ENCODE assay signal across 22 mouse cellular contexts in genomic region chr3:133518116-133518515, GRCm38 (mm10). TPM values are rescaled to one million over a fixed set of nuclear protein-coding genes. Genes with fewer than 3 reads are reported as not detected.
DNase-seq lines count a peak whose midpoint lies in the region; TF ChIP-seq lines count a peak whose summit lies in the region.
"Had no signal": no experiment of that assay in that cellular context is flagged by ENCODE, and none has a peak within 500 bp of the region (broad histone marks: within the 10 kb centered on the region; RNA-seq: fewer than 3 reads in every experiment).

No protein-coding gene starts in this region.

- peak overlapping the region; percentile 15; the same call in 1 of the 2 replicates for H3K27ac ChIP-seq in heart, adult 2 months
- peak overlapping the region; percentile 97; the same call in 1 of the 2 replicates for H3K27ac ChIP-seq in ES-E14 (ENCODE audit: insufficient read depth, low read depth, low read length, poor library complexity, severe bottlenecking)
- H3K27ac ChIP-seq in left cerebral cortex, adult 2 months = no peak overlapping the region
- H3K27ac ChIP-seq: embryonic facial prominence, embryonic 12.5 days; embryonic facial prominence, embryonic 15.5 days; heart, embryonic 10.5 days; hindbrain, embryonic 12.5 days; hindbrain, embryonic 15.5 days had no signal

- in situ Hi-C loops in ES-E14 (cut with MboI; ENCODE audit: low sequenced_read_pairs in 2 of 2, unreplicated experiment in 2 of 2) = no loop called here

- 53% methylated on average over 6 of the region's 6 CpGs for WGBS in heart, adult 2 months

- no peak for TF ChIP-seq POLR2A in heart, adult 2 months (IDR thresholded peaks at IDR 0.05; ENCODE audit: insufficient read depth, low read depth, low read length)

- TF ChIP-seq CTCF in heart, adult 2 months (IDR thresholded peaks at IDR 0.05) = no peak
- no peak for TF ChIP-seq CTCF in E14TG2a.4 (conservative IDR thresholded peaks at IDR 0.05; ENCODE audit: low read length)
- TF ChIP-seq CTCF in left cerebral cortex, adult 2 months (IDR thresholded peaks at IDR 0.05) = no peak

- no peak overlapping the region for H3K4me3 ChIP-seq in heart, adult 2 months
- peak overlapping the region; percentile 80 for H3K4me3 ChIP-seq in E14TG2a.4 (replicated peaks; ENCODE audit: low read length)
- peak overlapping the region; percentile 27 to 76; a peak in 2 of 4 replicates for H3K4me3 ChIP-seq in ES-E14 (ENCODE audit: insufficient read depth in 1 of 2, low read depth in 1 of 2, low read length in 2 of 2, poor library complexity in 1 of 2, severe bottlenecking in 1 of 2)
- H3K4me3 ChIP-seq in left cerebral cortex, adult 2 months = no peak overlapping the region
- H3K4me3 ChIP-seq: embryonic facial prominence, embryonic 12.5 days; embryonic facial prominence, embryonic 15.5 days; heart, embryonic 10.5 days; heart, embryonic 13.5 days; hindbrain, embryonic 12.5 days; hindbrain, embryonic 15.5 days had no signal

- no peak overlapping the region for H3K9ac ChIP-seq in heart, adult 2 months (ENCODE audit: low read depth, low read length)
- H3K9ac ChIP-seq in ES-E14 (ENCODE audit: insufficient read depth, low read depth, low read length, poor library complexity, severe bottlenecking) = peak overlapping the region; percentile 54; the same call in 1 of the 2 replicates
- H3K9ac ChIP-seq: embryonic facial prominence, embryonic 12.5 days; embryonic facial prominence, embryonic 15.5 days; forebrain, postnatal 0 days; heart, embryonic 13.5 days; hindbrain, embryonic 12.5 days; hindbrain, embryonic 15.5 days had no signal

- peaks cover 9% of the 10 kb centered on the region for H3K36me3 ChIP-seq in heart, adult 2 months (ENCODE audit: control insufficient read depth, insufficient read depth, low read length)
- H3K36me3 ChIP-seq in E14TG2a.4 (ENCODE audit: insufficient read depth, low read length) (peaks cover 49% of the 10 kb centered on the region), ES-E14 (ENCODE audit: control insufficient read depth, insufficient read depth, low read length, poor library complexity, severe bottlenecking) (peaks cover 8% of the 10 kb centered on the region; the same call in 1 of the 2 replicates)

- peaks cover 17% of the 10 kb centered on the region for H3K4me1 ChIP-seq in heart, adult 2 months (ENCODE audit: control insufficient read depth, insufficient read depth, low read length)
- peaks cover 95% of the 10 kb centered on the region for H3K4me1 ChIP-seq in E14TG2a.4 (replicated peaks; ENCODE audit: low read depth, low read length)
- peaks cover 15 to 33% of the 10 kb centered on the region in 2 experiments; a peak in 3 of 4 replicates for H3K4me1 ChIP-seq in ES-E14 (ENCODE audit: control insufficient read depth in 2 of 2, insufficient read depth in 2 of 2, low read length in 2 of 2, poor library complexity in 1 of 2)
- H3K4me1 ChIP-seq: embryonic facial prominence, embryonic 12.5 days; hindbrain, embryonic 12.5 days had no signal

- no peaks in the 10 kb centered on the region for H3K27me3 ChIP-seq in heart, adult 2 months (ENCODE audit: control insufficient read depth, insufficient read depth, low read length)
- H3K27me3 ChIP-seq in E14TG2a.4 (ENCODE audit: insufficient read depth, low read length) = no peaks in the 10 kb centered on the region
- H3K27me3 ChIP-seq: embryonic facial prominence, embryonic 12.5 days; embryonic facial prominence, embryonic 15.5 days; heart, embryonic 13.5 days; hindbrain, embryonic 12.5 days; hindbrain, embryonic 15.5 days; Patski had no signal

- TF ChIP-seq EP300 in heart, adult 2 months (IDR thresholded peaks at IDR 0.05; ENCODE audit: insufficient read depth, low read depth, low read length) = no peak

- no peaks in the 10 kb centered on the region for H3K79me2 ChIP-seq in heart, adult 2 months (replicated peaks; ENCODE audit: control insufficient read depth, insufficient read depth, low read length)

- H3K9me3 ChIP-seq in E14TG2a.4 (ENCODE audit: low read length) (no peaks in the 10 kb centered on the region), ES-E14 (ENCODE audit: control insufficient read depth, insufficient read depth, low read depth, low read length) (no peaks in the 10 kb centered on the region)
- H3K9me3 ChIP-seq: embryonic facial prominence, embryonic 12.5 days; embryonic facial prominence, embryonic 15.5 days; G1E; heart, embryonic 10.5 days; heart, embryonic 13.5 days; hindbrain, embryonic 12.5 days; hindbrain, embryonic 15.5 days had no signal

- intact Hi-C loops in heart, adult 2 months (cut with DNase I) = loop anchor here (5.0 kb wide), 1 partner anchor 69 kb away; no protein-coding TSS in a partner anchor
- intact Hi-C loops in left cerebral cortex, adult 2 months (cut with DNase I) = no loop called here

- peak; percentile 19 for DNase-seq in adrenal gland, adult 2 months
- no peak for DNase-seq in adrenal gland, postnatal 25 days
- no peak for DNase-seq in heart, adult 2 months
- no peak for DNase-seq in heart, adult 9 months (ENCODE audit: low spot score in 2 of 2)
- DNase-seq in ES-E14 (ENCODE audit: low read depth, low spot score) = no peak
- no peak for DNase-seq in cerebellum, adult 11 months
- DNase-seq in left cerebral cortex, adult 2 months (ENCODE audit: extremely low spot score in 1 of 2, low spot score in 2 of 2) = no peak
- DNase-seq: cerebellum, adult 11-12 months; cerebellum, adult 8-10 months; cerebellum, postnatal 25 days; forebrain, postnatal 0 days; gastrocnemius, postnatal 10 days; gastrocnemius, postnatal 36 days had no signal

TF ChIP-seq in ES-E14, 5 proteins besides CTCF, POLR2A, EP300 and RAD21:
- TF ChIP-seq ZNF384 (IDR thresholded peaks at IDR 0.05; ENCODE audit: low read depth, low read length) = no peak
- TF ChIP-seq HCFC1 (IDR thresholded peaks at IDR 0.05; ENCODE audit: borderline replicate concordance, insufficient read depth, low read length) = no peak
- TF ChIP-seq MAFK (IDR thresholded peaks at IDR 0.05; ENCODE audit: insufficient read depth, low read depth, low read length) = no peak
- no peak for TF ChIP-seq CHD2 (IDR thresholded peaks at IDR 0.05; ENCODE audit: low read depth, low read length)
- no peak for TF ChIP-seq ZC3H11A (IDR thresholded peaks at IDR 0.05; ENCODE audit: borderline replicate concordance, low read depth, low read length)

RNA-seq across cellular contexts. Expression of gene Tet2, which starts 26.8 kb away (rescaled TPM):
- total RNA-seq in adrenal gland, adult 2 months (2021) = 10 to 100 TPM; 28.4 to 35.9 TPM
- polyA plus RNA-seq in adrenal gland, adult 2 months (2012; rRNA removed) = 9.4 and 10.5 TPM in 2 replicates
- 41.9 and 53.8 TPM in 2 replicates for total RNA-seq in adrenal gland, postnatal 25 days (2021)
- 10 to 100 TPM; 14.9 to 17.9 TPM for total RNA-seq in heart, adult 2 months (2021)
- 8.6 and 15.0 TPM in 2 replicates for polyA plus RNA-seq in heart, adult 2 months (2012; rRNA removed)
- total RNA-seq in ES-E14 (2012; rRNA removed) = 86.9 and 106 TPM in 2 replicates
- 10 to 100 TPM; 47.9 to 58.6 TPM for total RNA-seq in left cerebral cortex, adult 2 months (2021)

Comparison
In these comparisons a context has a peak if more than half of its experiments do, and no peak if none do; other contexts are left out.
1. H3K4me3 ChIP-seq: peak in E14TG2a.4 (single experiment) and ES-E14 (2 of 2); none in heart, adult 2 months (single experiment) and left cerebral cortex, adult 2 months (single experiment).